Mouse (Mus musculus): ENCODE results near the gene Ercc5. TPM values are rescaled to one million over a fixed set of nuclear protein-coding genes. Genes with fewer than 3 reads are reported as not detected.

Ercc5 gene
- polyA plus RNA-seq (2012; rRNA removed): 3.2 and 4.1 TPM in 2 replicates

GRCm38 (mm10) chr1:44147563-44148381 lies at the start of gene Ercc5:
Gene Ercc5 (plus strand): TSS chr1:44147744.

GRCm38 (mm10) chr1:44102259-44102717 lies 45.3 kb upstream of the Ercc5 start, which contains the start of gene Tex30:
Gene Tex30 (minus strand): TSS chr1:44102441.

GRCm38 (mm10) chr1:44118239-44119054 lies 29.1 kb upstream of the Ercc5 start, which contains the start of the genes Kdelc1 and Bivm:
Gene Kdelc1 (minus strand): TSS chr1:44118808.
Gene Bivm (plus strand): TSS chr1:44118957.

GRCm38 (mm10) chr1:44218876-44219275 lies 71.3 kb downstream of the Ercc5 start, which contains the start of gene Mettl21e:
Gene Mettl21e (minus strand): TSS chr1:44218961.

Other genes with a start within 250 kb of the Ercc5 start
- gene Tpp2, start 214.1 kb upstream of the Ercc5 start, polyA plus RNA-seq (2012; rRNA removed): 3.0 and 4.3 TPM in 2 replicates
- not detected in 2 replicates for gene Mettl21c, start 127.7 kb upstream of the Ercc5 start, polyA plus RNA-seq (2012; rRNA removed)
- not detected in 2 replicates for gene Gm8251, start 85.8 kb upstream of the Ercc5 start, polyA plus RNA-seq (2012; rRNA removed)
- gene Tex30, start 45.3 kb upstream of the Ercc5 start, polyA plus RNA-seq (2012; rRNA removed): 2.7 and 4.5 TPM in 2 replicates
- gene Kdelc1, start 28.9 kb upstream of the Ercc5 start, polyA plus RNA-seq (2012; rRNA removed): 12.3 and 12.5 TPM in 2 replicates
- 3.3 and 4.1 TPM in 2 replicates for gene Bivm, start 28.8 kb upstream of the Ercc5 start, polyA plus RNA-seq (2012; rRNA removed)
- gene Mettl21e, start 71.2 kb downstream of the Ercc5 start, polyA plus RNA-seq (2012; rRNA removed): not detected in 2 replicates

Measured in colon, adult 2 months (tissue).